Mouse (Mus musculus): ENCODE measurements at regions not wholly inside any gene's neighbourhood (a gene's known extent, or its start where the extent isn't known, plus 50 kb on each side); places are given as distances from the start of the nearest gene placed in this dataset.

GRCm38 (mm10) chr4:34151605-34152347 is 101.8 kb upstream of the Spaca1 start:
- H3K36me3 ChIP-seq (ENCODE audit: control insufficient read depth, insufficient read depth, low read length) = no peaks in the 10 kb centered on the region
- no peak overlapping the region for H3K4me3 ChIP-seq (ENCODE audit: control insufficient read depth, low read depth, low read length)
- no peak overlapping the region for H3K27ac ChIP-seq (ENCODE audit: control insufficient read depth, insufficient read depth, low read depth, low read length)
- no peaks in the 10 kb centered on the region for H3K4me1 ChIP-seq (ENCODE audit: control insufficient read depth, insufficient read depth, low read length)
- TF ChIP-seq POLR2A (IDR thresholded peaks at IDR 0.05; ENCODE audit: control insufficient read depth, low read depth, low read length) = no peak
- no peaks in the 10 kb centered on the region for H3K27me3 ChIP-seq (ENCODE audit: control insufficient read depth, insufficient read depth, low read length)

DNA sequence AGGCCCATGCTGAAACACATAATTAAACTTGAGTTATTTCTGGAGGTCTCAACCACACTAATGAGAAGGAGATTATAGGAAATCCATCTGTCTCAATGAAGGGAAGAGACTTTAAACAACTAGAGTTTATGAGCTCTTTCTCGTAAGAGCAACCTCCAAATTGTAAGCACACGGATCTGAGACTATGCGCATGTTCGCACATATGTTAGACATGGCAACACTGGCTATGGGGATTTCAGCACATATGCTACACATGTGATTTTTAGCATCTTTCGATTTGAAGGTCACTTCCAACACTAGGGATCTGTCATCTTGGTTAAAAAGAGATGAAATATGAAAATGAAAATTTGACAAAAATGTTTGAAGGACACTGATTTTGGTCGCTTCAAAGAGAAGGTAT is 105.5 kb upstream of the Spaca1 start:
- Histone ChIP-seq H3K27ac (ENCODE audit: control insufficient read depth, insufficient read depth, low read depth, low read length) (no peak overlapping the region), H3K36me3 (ENCODE audit: control insufficient read depth, insufficient read depth, low read length) (no peaks in the 10 kb centered on the region), H3K27me3 (ENCODE audit: control insufficient read depth, insufficient read depth, low read length) (no peaks in the 10 kb centered on the region), H3K4me1 (ENCODE audit: control insufficient read depth, insufficient read depth, low read length) (no peaks in the 10 kb centered on the region), H3K4me3 (ENCODE audit: control insufficient read depth, low read depth, low read length) (no peak overlapping the region)
- TF ChIP-seq POLR2A (IDR thresholded peaks at IDR 0.05; ENCODE audit: control insufficient read depth, low read depth, low read length) = no peak
- no peak for TF ChIP-seq CTCF (IDR thresholded peaks at IDR 0.05; ENCODE audit: control insufficient read depth, insufficient read depth, insufficient replicate concordance, low read depth, low read length)

- H3K27ac ChIP-seq (ENCODE audit: control insufficient read depth, insufficient read depth, low read depth, low read length) = no peak overlapping the region
- H3K27me3 ChIP-seq (ENCODE audit: control insufficient read depth, insufficient read depth, low read length) = no peaks in the 10 kb centered on the region
- no peak overlapping the region for H3K4me3 ChIP-seq (ENCODE audit: control insufficient read depth, low read depth, low read length)
- H3K4me1 ChIP-seq (ENCODE audit: control insufficient read depth, insufficient read depth, low read length) = no peaks in the 10 kb centered on the region
- H3K36me3 ChIP-seq (ENCODE audit: control insufficient read depth, insufficient read depth, low read length) = no peaks in the 10 kb centered on the region
- TF ChIP-seq CTCF (IDR thresholded peaks at IDR 0.05; ENCODE audit: control insufficient read depth, insufficient read depth, insufficient replicate concordance, low read depth, low read length) (no peak), POLR2A (IDR thresholded peaks at IDR 0.05; ENCODE audit: control insufficient read depth, low read depth, low read length) (no peak)
Measured at GRCm38 (mm10) chr4:34157818-34158511, 108.0 kb upstream of the Spaca1 start.

DNA sequence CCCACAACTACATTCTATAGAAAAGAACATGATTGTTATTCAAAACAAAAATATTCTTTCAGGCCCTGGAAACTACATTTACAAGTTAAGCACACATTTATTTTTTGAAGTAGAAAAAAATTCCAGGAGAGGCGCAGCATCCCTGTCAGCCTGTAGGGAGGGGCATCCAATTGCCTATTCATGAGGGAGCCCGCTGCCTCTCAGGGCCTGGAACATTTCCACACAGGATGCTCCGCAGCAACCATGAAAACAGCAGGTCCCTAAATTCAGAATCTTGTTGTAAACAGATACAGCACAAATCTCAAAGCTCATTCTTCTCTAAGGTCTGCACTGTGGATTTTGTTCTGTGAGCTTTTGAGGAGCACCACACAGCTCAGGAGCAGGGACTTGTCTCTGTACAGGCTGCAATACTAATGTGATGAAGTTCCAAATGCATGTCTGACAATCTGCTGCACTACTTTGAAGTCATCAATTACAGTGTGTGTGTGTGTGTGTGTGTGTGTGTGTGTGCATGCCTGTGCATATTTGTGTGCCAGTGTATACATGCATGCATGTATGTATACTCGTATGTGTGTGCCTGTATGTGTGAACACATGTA is 121.4 kb upstream of the Spaca1 start:
- Histone ChIP-seq H3K27ac (ENCODE audit: control insufficient read depth, insufficient read depth, low read depth, low read length) (no peak overlapping the region), H3K27me3 (ENCODE audit: control insufficient read depth, insufficient read depth, low read length) (no peaks in the 10 kb centered on the region), H3K4me3 (ENCODE audit: control insufficient read depth, low read depth, low read length) (no peak overlapping the region), H3K4me1 (ENCODE audit: control insufficient read depth, insufficient read depth, low read length) (no peaks in the 10 kb centered on the region), H3K36me3 (ENCODE audit: control insufficient read depth, insufficient read depth, low read length) (no peaks in the 10 kb centered on the region)
- no peak for TF ChIP-seq CTCF (IDR thresholded peaks at IDR 0.05; ENCODE audit: control insufficient read depth, insufficient read depth, insufficient replicate concordance, low read depth, low read length)
- TF ChIP-seq POLR2A (IDR thresholded peaks at IDR 0.05; ENCODE audit: control insufficient read depth, low read depth, low read length) = no peak

DNA sequence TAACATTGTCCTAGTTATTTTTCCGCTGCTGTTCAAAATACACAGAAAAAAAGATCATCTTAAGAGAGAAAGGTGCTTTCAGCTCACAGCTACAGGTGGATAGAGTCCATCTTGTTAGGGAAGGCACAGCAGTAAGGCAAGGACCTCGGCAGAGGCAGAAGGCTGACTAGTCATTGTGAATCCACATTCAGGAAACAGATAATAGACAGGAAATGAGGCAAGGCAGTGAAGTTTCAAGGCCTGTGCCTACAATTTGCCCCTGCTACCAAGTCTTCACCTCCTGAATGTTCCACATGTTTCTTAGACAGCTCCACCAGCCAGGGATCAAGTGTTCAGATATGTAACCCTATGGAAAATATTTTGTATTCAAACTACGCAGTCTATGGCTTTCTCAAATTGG is 122.0 kb upstream of the Spaca1 start:
- Histone ChIP-seq H3K4me3 (ENCODE audit: control insufficient read depth, low read depth, low read length) (no peak overlapping the region), H3K27ac (ENCODE audit: control insufficient read depth, insufficient read depth, low read depth, low read length) (no peak overlapping the region), H3K27me3 (ENCODE audit: control insufficient read depth, insufficient read depth, low read length) (no peaks in the 10 kb centered on the region), H3K4me1 (ENCODE audit: control insufficient read depth, insufficient read depth, low read length) (no peaks in the 10 kb centered on the region), H3K36me3 (ENCODE audit: control insufficient read depth, insufficient read depth, low read length) (no peaks in the 10 kb centered on the region)
- TF ChIP-seq POLR2A (IDR thresholded peaks at IDR 0.05; ENCODE audit: control insufficient read depth, low read depth, low read length) = no peak
- no peak for TF ChIP-seq CTCF (IDR thresholded peaks at IDR 0.05; ENCODE audit: control insufficient read depth, insufficient read depth, insufficient replicate concordance, low read depth, low read length)

DNA sequence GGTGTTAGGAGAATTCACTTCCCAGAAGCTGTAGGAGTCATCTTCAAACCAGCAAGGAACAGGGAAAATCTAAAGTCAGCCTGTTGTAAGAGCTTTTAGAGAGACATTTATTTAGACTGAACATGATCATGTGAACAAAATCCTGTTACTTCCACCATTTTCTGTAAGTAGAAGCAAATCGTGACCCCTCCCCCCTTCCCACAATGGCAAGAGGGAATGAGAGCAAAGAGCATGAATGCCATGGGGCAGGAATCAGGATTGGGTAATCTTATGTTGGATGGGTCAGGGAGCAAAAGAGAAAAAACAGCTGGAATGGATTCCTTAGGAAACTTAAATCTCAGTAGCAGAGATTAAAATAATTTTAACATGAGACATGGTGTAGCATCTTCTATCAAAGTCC is 127.4 kb upstream of the Spaca1 start:
- Histone ChIP-seq H3K36me3 (ENCODE audit: control insufficient read depth, insufficient read depth, low read length) (no peaks in the 10 kb centered on the region), H3K4me1 (ENCODE audit: control insufficient read depth, insufficient read depth, low read length) (no peaks in the 10 kb centered on the region), H3K27ac (ENCODE audit: control insufficient read depth, insufficient read depth, low read depth, low read length) (no peak overlapping the region), H3K27me3 (ENCODE audit: control insufficient read depth, insufficient read depth, low read length) (no peaks in the 10 kb centered on the region), H3K4me3 (ENCODE audit: control insufficient read depth, low read depth, low read length) (no peak overlapping the region)
- TF ChIP-seq CTCF (IDR thresholded peaks at IDR 0.05; ENCODE audit: control insufficient read depth, insufficient read depth, insufficient replicate concordance, low read depth, low read length) (no peak), POLR2A (IDR thresholded peaks at IDR 0.05; ENCODE audit: control insufficient read depth, low read depth, low read length) (no peak)

GRCm38 (mm10) chr4:34186522-34186921 is 136.5 kb upstream of the Spaca1 start:
- Histone ChIP-seq H3K27ac (ENCODE audit: control insufficient read depth, insufficient read depth, low read depth, low read length) (no peak overlapping the region), H3K27me3 (ENCODE audit: control insufficient read depth, insufficient read depth, low read length) (no peaks in the 10 kb centered on the region), H3K36me3 (ENCODE audit: control insufficient read depth, insufficient read depth, low read length) (no peaks in the 10 kb centered on the region), H3K4me1 (ENCODE audit: control insufficient read depth, insufficient read depth, low read length) (no peaks in the 10 kb centered on the region), H3K4me3 (ENCODE audit: control insufficient read depth, low read depth, low read length) (no peak overlapping the region)
- TF ChIP-seq POLR2A (IDR thresholded peaks at IDR 0.05; ENCODE audit: control insufficient read depth, low read depth, low read length) (no peak), CTCF (IDR thresholded peaks at IDR 0.05; ENCODE audit: control insufficient read depth, insufficient read depth, insufficient replicate concordance, low read depth, low read length) (no peak)

Measured in testis, adult 2 months (tissue).